Mouse (Mus musculus) ovary, postnatal 14 days (tissue): Measurements from ENCODE around the gene Spem1.
A peak's percentile ranks its signal among the peaks of the same experiment; 100 is the strongest.

Experiments used
- DNase-seq: peaks from one replicate; pipeline ENCODE4 v3.0.0; 2022; ENCODE audit warnings: low spot score

Spem1 gene

GRCm38 (mm10) chr11:69800392-69801197 lies 21.4 kb downstream of the Spem1 start:
- DNase-seq: peak; percentile 77

DNA sequence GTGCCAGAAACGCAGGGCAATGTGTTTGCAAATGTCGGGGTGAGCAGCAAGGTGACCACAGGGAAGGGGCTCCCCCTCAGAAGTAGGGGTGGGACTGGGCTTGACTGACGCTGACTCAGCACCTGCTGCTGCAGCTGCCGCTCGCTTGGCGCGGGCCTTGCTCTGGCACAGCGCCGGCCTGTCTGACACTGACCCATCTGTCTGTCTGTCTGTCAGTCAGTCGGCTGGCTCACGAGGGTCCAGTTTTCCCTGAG lies 21.9 kb downstream of the Spem1 start:
- DNase-seq: no peak

- DNase-seq: no peak
Observed at GRCm38 (mm10) chr11:69799394-69800137, 22.4 kb downstream of the Spem1 start.

DNA sequence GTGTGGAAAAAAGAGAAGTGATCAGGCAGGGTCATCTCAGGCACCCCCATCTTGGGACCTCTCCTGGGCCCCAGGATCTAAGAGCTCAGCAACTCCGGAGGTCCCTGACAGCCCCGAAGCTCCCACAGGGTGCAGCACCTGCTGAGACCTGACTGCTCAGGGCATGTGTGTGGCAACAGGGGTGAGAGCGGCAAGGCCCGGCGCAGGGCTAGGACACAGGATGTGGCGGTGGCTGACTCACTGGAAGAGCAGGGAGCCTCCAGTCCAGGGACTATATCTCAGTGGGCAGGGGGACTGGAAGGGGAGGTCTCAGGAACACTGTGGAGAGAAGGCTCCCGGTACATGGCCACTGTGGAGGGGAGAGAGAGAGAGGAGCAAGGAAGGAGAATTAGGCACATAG lies 24.1 kb downstream of the Spem1 start:
- no peak for DNase-seq

- DNase-seq: no peak
Observed at GRCm38 (mm10) chr11:69795983-69796435, 26.0 kb downstream of the Spem1 start.

DNA sequence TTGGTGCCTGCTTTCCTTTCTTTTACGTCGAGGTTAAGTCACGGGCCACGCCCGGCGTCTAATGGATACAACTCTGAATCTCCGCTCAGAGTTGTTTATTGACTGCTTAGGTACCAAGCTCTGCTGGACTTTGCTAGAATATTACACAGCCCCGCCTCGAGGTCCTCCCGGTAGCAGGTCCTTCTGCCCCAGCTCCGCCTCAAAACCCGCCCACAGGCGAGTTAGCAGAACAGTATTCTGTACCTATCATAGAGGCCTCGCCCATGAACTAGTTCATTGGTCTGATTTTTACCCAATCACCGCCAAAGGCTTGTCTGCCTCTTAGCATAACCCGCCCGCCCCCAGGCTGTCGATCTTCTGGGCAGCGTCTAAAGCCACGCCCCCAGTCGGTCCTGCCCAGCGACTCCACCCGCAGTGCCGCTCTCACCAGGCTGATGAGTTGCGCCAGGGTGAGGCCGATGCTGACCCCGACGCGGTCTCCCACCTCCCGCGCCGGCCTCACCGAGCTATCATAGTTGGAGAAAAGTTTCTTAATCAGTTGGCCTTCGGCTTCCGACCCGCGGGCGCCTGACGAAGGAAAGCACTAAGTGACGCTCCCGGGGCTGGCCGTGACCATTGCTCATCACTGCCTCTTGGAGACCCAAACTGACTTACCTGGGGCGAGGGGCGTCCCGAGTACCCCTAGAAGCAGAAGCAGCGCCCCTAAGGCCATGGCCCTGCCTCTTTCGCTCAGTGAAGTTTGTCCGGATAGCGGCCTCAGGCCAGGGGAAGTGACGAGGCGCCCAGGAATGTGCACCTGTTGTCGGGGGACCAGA lies 26.6 kb downstream of the Spem1 start, which contains the start of gene Chrnb1:
Gene Chrnb1, minus strand, starts transcription at position 776 of the 815 bp plus-strand sequence.
- DNase-seq: peak; percentile 84

- DNase-seq: no peak
Observed at GRCm38 (mm10) chr11:69793429-69793828, 28.6 kb downstream of the Spem1 start.

- no peak for DNase-seq
Observed at GRCm38 (mm10) chr11:69791420-69791819, 30.6 kb downstream of the Spem1 start.

GRCm38 (mm10) chr11:69789431-69789830 lies 32.5 kb downstream of the Spem1 start:
- DNase-seq: no peak

GRCm38 (mm10) chr11:69787306-69787705 lies 34.7 kb downstream of the Spem1 start:
- DNase-seq: no peak

DNA sequence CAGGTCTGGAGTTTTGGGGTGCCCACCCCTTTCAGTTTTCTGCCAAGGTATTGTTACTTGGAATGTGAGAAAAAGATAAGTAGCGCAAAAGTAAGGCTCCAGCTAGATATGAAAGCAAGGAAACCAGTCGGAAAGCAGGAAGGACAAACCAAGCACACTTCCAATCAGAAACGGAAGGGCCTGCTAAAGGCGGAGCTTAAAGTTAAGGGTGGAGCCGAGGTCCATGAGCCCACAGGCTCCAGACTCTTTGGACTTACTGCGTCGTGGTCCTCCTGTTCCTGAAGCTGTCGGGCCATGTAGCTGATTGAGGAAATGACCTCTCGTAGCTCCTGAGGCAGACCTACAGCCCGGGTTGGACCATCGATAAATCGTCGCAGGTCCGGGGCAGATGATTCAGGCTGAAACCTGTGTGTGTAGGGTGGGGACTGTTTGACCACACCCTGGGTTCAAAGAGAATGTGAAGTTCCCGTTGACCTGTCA lies 37.1 kb downstream of the Spem1 start:
- no peak for DNase-seq

DNA sequence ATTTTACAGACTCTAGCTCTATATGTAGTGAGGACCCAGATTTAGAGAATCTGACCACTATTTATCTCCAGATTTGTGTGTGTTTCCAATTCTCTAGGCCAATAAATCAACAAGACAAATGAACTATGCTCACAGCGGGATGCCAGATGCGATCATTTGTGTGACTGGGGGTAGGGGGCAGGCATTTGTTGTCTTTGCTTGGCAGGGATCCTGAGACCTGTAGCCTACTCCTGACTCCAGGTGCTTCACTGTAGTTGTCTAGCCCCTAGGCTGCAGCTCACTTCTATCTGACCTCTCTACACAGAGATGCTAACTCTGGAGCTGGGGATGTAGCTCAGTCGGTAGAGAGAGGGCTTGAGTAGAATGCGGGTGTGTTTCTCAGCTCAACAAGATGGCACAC lies 40.2 kb downstream of the Spem1 start:
- DNase-seq: no peak

GRCm38 (mm10) chr11:69778985-69779384 lies 43.0 kb downstream of the Spem1 start:
- DNase-seq: no peak

- DNase-seq: no peak
Observed at GRCm38 (mm10) chr11:69778258-69778982, 43.6 kb downstream of the Spem1 start.

DNA sequence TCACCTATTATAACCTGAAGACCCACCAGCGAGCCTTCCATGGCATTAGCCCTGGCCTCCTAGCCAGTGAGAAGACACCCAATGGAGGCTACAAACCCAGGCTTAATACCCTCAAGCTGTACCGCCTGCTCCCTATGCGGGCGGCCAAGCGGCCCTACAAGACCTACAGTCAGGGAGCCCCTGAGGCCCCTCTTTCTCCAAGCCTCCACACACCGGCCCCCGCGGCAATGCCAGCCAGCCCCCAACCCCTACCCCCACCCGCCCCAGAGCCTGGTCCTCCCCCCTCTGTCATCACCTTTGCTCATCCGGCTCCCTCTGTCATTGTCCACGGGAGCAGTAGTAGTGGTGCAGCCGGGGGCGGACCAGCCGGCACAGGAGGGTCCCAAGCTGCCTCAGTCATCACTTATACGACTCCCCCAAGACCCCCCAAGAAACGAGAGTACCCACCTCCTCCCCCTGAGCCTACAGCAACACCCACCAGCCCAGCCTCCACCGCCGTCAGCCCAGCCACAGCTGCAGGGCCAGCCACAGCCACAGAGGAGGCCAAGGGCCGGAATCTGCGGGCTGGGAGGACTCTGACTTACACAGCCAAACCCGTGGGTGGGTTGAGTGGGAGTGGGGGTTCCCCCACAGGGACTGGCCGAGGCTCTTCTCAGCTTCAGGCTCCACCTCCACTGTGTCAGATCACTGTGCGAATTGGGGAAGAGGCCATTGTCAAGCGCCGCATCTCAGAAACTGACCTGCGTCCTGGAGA lies 44.3 kb downstream of the Spem1 start:
- no peak for DNase-seq

DNA sequence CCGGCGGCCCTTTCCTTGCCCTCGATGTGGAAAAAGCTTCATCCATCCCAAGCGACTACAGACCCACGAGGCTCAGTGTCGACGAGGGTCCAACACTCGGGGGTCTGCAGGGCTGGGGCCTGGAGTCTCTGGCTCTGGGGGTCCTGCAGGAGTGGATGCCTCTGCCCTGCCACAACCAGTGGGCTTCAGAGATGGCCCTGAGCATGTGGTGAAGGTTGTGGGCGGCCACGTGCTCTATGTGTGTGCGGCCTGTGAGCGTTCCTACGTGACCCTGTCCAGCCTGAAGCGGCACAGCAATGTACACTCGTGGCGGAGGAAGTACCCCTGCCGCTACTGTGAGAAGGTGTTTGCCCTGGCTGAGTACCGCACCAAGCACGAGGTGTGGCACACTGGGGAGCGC lies 45.5 kb downstream of the Spem1 start:
- DNase-seq: no peak

- DNase-seq: no peak
Observed at GRCm38 (mm10) chr11:69775716-69776115, 46.3 kb downstream of the Spem1 start.

DNA sequence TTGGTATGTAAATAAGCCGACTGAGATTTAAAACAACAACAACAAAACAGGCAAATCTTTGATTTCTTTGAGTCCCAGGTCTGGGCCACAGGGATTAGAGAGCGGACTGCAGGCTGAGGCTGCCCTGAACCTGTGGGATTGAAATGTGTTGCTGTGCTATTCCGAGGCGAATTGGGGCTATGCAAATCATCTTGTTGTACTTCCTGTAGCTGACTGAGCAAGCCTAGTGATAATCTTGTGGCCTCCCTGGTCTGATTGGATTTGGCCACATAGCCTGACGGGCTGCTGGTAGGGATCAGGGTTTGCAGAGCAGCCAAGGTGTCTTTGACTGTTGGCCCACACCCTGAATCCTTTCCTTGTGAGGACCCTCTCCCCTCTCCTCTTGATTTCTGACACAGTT lies 47.0 kb downstream of the Spem1 start:
- DNase-seq: no peak
